Comparison of ENCODE assay signal across 9 mouse cellular contexts in genomic region chr3:87756488-87756887, GRCm38 (mm10). TPM values are rescaled to one million over a fixed set of nuclear protein-coding genes. Genes with fewer than 3 reads are reported as not detected.
A peak's percentile ranks its signal among the peaks of the same experiment; 100 is the strongest.
DNase-seq lines count a peak whose midpoint lies in the region; ATAC-seq and TF ChIP-seq lines count a peak whose summit lies in the region.
"Had no signal": no experiment of that assay in that cellular context is flagged by ENCODE, and none has a peak within 500 bp of the region (broad histone marks: within the 10 kb centered on the region; RNA-seq: fewer than 3 reads in every experiment).

No protein-coding gene starts in this region.

- no peaks in the 10 kb centered on the region for H3K9me3 ChIP-seq in intestine, embryonic 14.5 days (ENCODE audit: control insufficient read depth, low read length)
- no peaks in the 10 kb centered on the region for H3K9me3 ChIP-seq in intestine, postnatal 0 days (ENCODE audit: control insufficient read depth)
- no peaks in the 10 kb centered on the region for H3K9me3 ChIP-seq in embryonic facial prominence, embryonic 11.5 days (replicated peaks; ENCODE audit: control insufficient read depth, low read length)
- H3K9me3 ChIP-seq in forebrain, embryonic 15.5 days = no peaks in the 10 kb centered on the region
- H3K9me3 ChIP-seq in midbrain, embryonic 10.5 days (replicated peaks) = no peaks in the 10 kb centered on the region
- H3K9me3 ChIP-seq: liver, embryonic 12.5 days had no signal

- H3K27me3 ChIP-seq in intestine, embryonic 14.5 days (replicated peaks; ENCODE audit: control insufficient read depth, insufficient read depth, low read length) = no peaks in the 10 kb centered on the region
- H3K27me3 ChIP-seq in intestine, postnatal 0 days (replicated peaks; ENCODE audit: control insufficient read depth, insufficient read depth, low read length) = no peaks in the 10 kb centered on the region
- H3K27me3 ChIP-seq in embryonic facial prominence, embryonic 11.5 days (ENCODE audit: control insufficient read depth, insufficient read depth, low read length) = no peaks in the 10 kb centered on the region
- H3K27me3 ChIP-seq in forebrain, embryonic 15.5 days = no peaks in the 10 kb centered on the region
- H3K27me3 ChIP-seq in midbrain, embryonic 10.5 days (ENCODE audit: low read depth, poor library complexity, severe bottlenecking) = peaks cover 58% of the 10 kb centered on the region
- H3K27me3 ChIP-seq: liver, embryonic 12.5 days had no signal

- 0 out of 2 replicates have a peak, but pooled peaks have one; percentile 11 for ATAC-seq in intestine, embryonic 14.5 days (replicated peaks; ENCODE audit: low FRiP score, low TSS enrichment, low read depth)
- no peak for ATAC-seq in intestine, postnatal 0 days
- ATAC-seq in embryonic facial prominence, embryonic 11.5 days (replicated peaks; ENCODE audit: insufficient number of reproducible peaks, low FRiP score, low TSS enrichment, low read depth) = no peak
- ATAC-seq in forebrain, embryonic 15.5 days (replicated peaks) = peak; percentile 33; the same call in 1 of the 2 replicates
- no peak for ATAC-seq in granulocyte monocyte progenitor cell, adult 5-6 weeks (replicated peaks; ENCODE audit: poor library complexity, severe bottlenecking)
- ATAC-seq: liver, embryonic 12.5 days had no signal

- no peak for TF ChIP-seq CTCF in intestine, postnatal 0 days (IDR thresholded peaks at IDR 0.05; ENCODE audit: low read depth)

- H3K27ac ChIP-seq in intestine, embryonic 14.5 days (ENCODE audit: low read depth) = no peak overlapping the region
- H3K27ac ChIP-seq in intestine, postnatal 0 days (ENCODE audit: low read depth, low read length) = no peak overlapping the region
- H3K27ac ChIP-seq in embryonic facial prominence, embryonic 11.5 days (replicated peaks; ENCODE audit: low read depth, low read length) = no peak overlapping the region
- no peak overlapping the region for H3K27ac ChIP-seq in forebrain, embryonic 15.5 days (replicated peaks)
- H3K27ac ChIP-seq in midbrain, embryonic 10.5 days (replicated peaks) = peak overlapping the region; percentile 70
- H3K27ac ChIP-seq: liver, embryonic 12.5 days had no signal

- H3K4me2 ChIP-seq in intestine, embryonic 14.5 days (ENCODE audit: low read length) = no peak overlapping the region
- H3K4me2 ChIP-seq in intestine, postnatal 0 days (replicated peaks; ENCODE audit: low read depth) = no peak overlapping the region
- H3K4me2 ChIP-seq in embryonic facial prominence, embryonic 11.5 days (ENCODE audit: low read depth, low read length) = no peak overlapping the region
- H3K4me2 ChIP-seq in forebrain, embryonic 15.5 days (replicated peaks) = peak overlapping the region; percentile 52

- H3K4me3 ChIP-seq in intestine, embryonic 14.5 days (ENCODE audit: low read depth, low read length) = no peak overlapping the region
- no peak overlapping the region for H3K4me3 ChIP-seq in intestine, postnatal 0 days (ENCODE audit: low read depth, low read length)
- no peak overlapping the region for H3K4me3 ChIP-seq in embryonic facial prominence, embryonic 11.5 days (ENCODE audit: low read depth, low read length)
- peak overlapping the region; percentile 31; the same call in 1 of the 2 replicates for H3K4me3 ChIP-seq in forebrain, embryonic 15.5 days
- peak overlapping the region; percentile 45 for H3K4me3 ChIP-seq in midbrain, embryonic 10.5 days
- H3K4me3 ChIP-seq: liver, embryonic 12.5 days had no signal

- no peak for DNase-seq in intestine, embryonic 14.5 days (ENCODE audit: low spot score)
- DNase-seq in embryonic facial prominence, embryonic 11.5 days (ENCODE audit: low spot score) = no peak
- no peak for DNase-seq in midbrain, embryonic 10.5 days (ENCODE audit: low spot score)
- DNase-seq in adrenal gland, postnatal 25 days = no peak
- no peak for DNase-seq in thymus, postnatal 4 days

- no peak overlapping the region for H3K9ac ChIP-seq in intestine, embryonic 14.5 days (ENCODE audit: low read length)
- H3K9ac ChIP-seq in intestine, postnatal 0 days (ENCODE audit: low read depth, low read length) = no peak overlapping the region
- peak overlapping the region; percentile 7; the same call in 1 of the 2 replicates for H3K9ac ChIP-seq in embryonic facial prominence, embryonic 11.5 days (replicated peaks; ENCODE audit: low read length)
- peak overlapping the region; percentile 44; the same call in 1 of the 2 replicates for H3K9ac ChIP-seq in forebrain, embryonic 15.5 days (replicated peaks)
- H3K9ac ChIP-seq: liver, embryonic 12.5 days had no signal

- H3K4me1 ChIP-seq in intestine, embryonic 14.5 days (replicated peaks; ENCODE audit: control insufficient read depth, insufficient read depth, low read length) = peaks cover 3% of the 10 kb centered on the region; the same call in 1 of the 2 replicates
- H3K4me1 ChIP-seq in intestine, postnatal 0 days (replicated peaks; ENCODE audit: control insufficient read depth, insufficient read depth, low read length) = no peaks in the 10 kb centered on the region
- H3K4me1 ChIP-seq in embryonic facial prominence, embryonic 11.5 days (ENCODE audit: control insufficient read depth, insufficient read depth, low read length) = peaks cover 2% of the 10 kb centered on the region; the same call in 1 of the 2 replicates
- H3K4me1 ChIP-seq in forebrain, embryonic 15.5 days = peaks cover 8% of the 10 kb centered on the region
- H3K4me1 ChIP-seq in midbrain, embryonic 10.5 days = peaks cover 23% of the 10 kb centered on the region

- peaks cover 25% of the 10 kb centered on the region for H3K36me3 ChIP-seq in intestine, embryonic 14.5 days (ENCODE audit: control insufficient read depth, insufficient read depth, low read length)
- peaks cover 28% of the 10 kb centered on the region; the same call in 1 of the 2 replicates for H3K36me3 ChIP-seq in intestine, postnatal 0 days (ENCODE audit: control insufficient read depth, insufficient read depth)
- no peaks in the 10 kb centered on the region for H3K36me3 ChIP-seq in embryonic facial prominence, embryonic 11.5 days (replicated peaks; ENCODE audit: control insufficient read depth, insufficient read depth, low read depth, low read length)
- no peaks in the 10 kb centered on the region for H3K36me3 ChIP-seq in forebrain, embryonic 15.5 days
- no peaks in the 10 kb centered on the region for H3K36me3 ChIP-seq in midbrain, embryonic 10.5 days

- WGBS in intestine, embryonic 14.5 days = 55% methylated on average over 20 of the region's 20 CpGs
- 66% methylated on average over 20 of the region's 20 CpGs for WGBS in intestine, postnatal 0 days
- 47% methylated on average over 20 of the region's 20 CpGs for WGBS in embryonic facial prominence, embryonic 11.5 days
- 56% methylated on average over 20 of the region's 20 CpGs for WGBS in forebrain, embryonic 15.5 days
- WGBS in midbrain, embryonic 10.5 days = 49% methylated on average over 20 of the region's 20 CpGs

RNA-seq across cellular contexts. Expression of gene Lrrc71, which starts 8.1 kb away (rescaled TPM):
- polyA plus RNA-seq in intestine, embryonic 14.5 days (2014; fragmentation: Nextera tagmentation; extraction: Ambion mirVana) = 0.39 and 0.73 TPM in 2 replicates
- 0.23 and 0.34 TPM in 2 replicates for polyA plus RNA-seq in intestine, postnatal 0 days (2015; fragmentation: Nextera tagmentation; extraction: Ambion mirVana)
- 0.26 TPM in 1 of 2 replicates, not detected in the other for polyA plus RNA-seq in embryonic facial prominence, embryonic 11.5 days (2014; fragmentation: Nextera tagmentation; extraction: Ambion mirVana)
- polyA plus RNA-seq in forebrain, embryonic 15.5 days (2015; fragmentation: Nextera tagmentation; extraction: Ambion mirVana) = 0.61 and 1.2 TPM in 2 replicates
- polyA plus RNA-seq in midbrain, embryonic 10.5 days (2016; fragmentation: Nextera tagmentation; extraction: Ambion mirVana) = 0.39 and 0.51 TPM in 2 replicates
- total RNA-seq in granulocyte monocyte progenitor cell, adult 5-6 weeks (2014; fragmentation: Nextera tagmentation) = not detected in 2 replicates
- total RNA-seq in granulocyte monocyte progenitor cell, adult 5-6 weeks (2017) = not detected in 2 replicates
- total RNA-seq in adrenal gland, postnatal 25 days (2021) = 0.94 TPM in 1 of 2 replicates, not detected in the other

RNA-seq across cellular contexts. Expression of gene Ntrk1, which starts 38.5 kb away (rescaled TPM):
- polyA plus RNA-seq in intestine, embryonic 14.5 days (2014; fragmentation: Nextera tagmentation; extraction: Ambion mirVana) = 1.0 and 1.3 TPM in 2 replicates
- polyA plus RNA-seq in intestine, postnatal 0 days (2015; fragmentation: Nextera tagmentation; extraction: Ambion mirVana) = 0.16 and 0.18 TPM in 2 replicates
- 7.4 and 8.1 TPM in 2 replicates for polyA plus RNA-seq in embryonic facial prominence, embryonic 11.5 days (2014; fragmentation: Nextera tagmentation; extraction: Ambion mirVana)
- polyA plus RNA-seq in forebrain, embryonic 15.5 days (2015; fragmentation: Nextera tagmentation; extraction: Ambion mirVana) = 1.0 and 1.3 TPM in 2 replicates
- polyA plus RNA-seq in midbrain, embryonic 10.5 days (2016; fragmentation: Nextera tagmentation; extraction: Ambion mirVana) = 4.9 and 5.1 TPM in 2 replicates
- not detected in 2 replicates for total RNA-seq in granulocyte monocyte progenitor cell, adult 5-6 weeks (2014; fragmentation: Nextera tagmentation)
- total RNA-seq in granulocyte monocyte progenitor cell, adult 5-6 weeks (2017) = not detected in 2 replicates
- 0.95 and 3.7 TPM in 2 replicates for total RNA-seq in adrenal gland, postnatal 25 days (2021)

RNA-seq across cellular contexts. Expression of gene Insrr, which starts 40.3 kb away (rescaled TPM):
- polyA plus RNA-seq in intestine, embryonic 14.5 days (2014; fragmentation: Nextera tagmentation; extraction: Ambion mirVana) = 0.32 and 0.72 TPM in 2 replicates
- polyA plus RNA-seq in intestine, postnatal 0 days (2015; fragmentation: Nextera tagmentation; extraction: Ambion mirVana) = 0.05 TPM in 2 replicates
- polyA plus RNA-seq in embryonic facial prominence, embryonic 11.5 days (2014; fragmentation: Nextera tagmentation; extraction: Ambion mirVana) = 0.86 and 0.94 TPM in 2 replicates
- polyA plus RNA-seq in forebrain, embryonic 15.5 days (2015; fragmentation: Nextera tagmentation; extraction: Ambion mirVana) = 0.41 and 0.52 TPM in 2 replicates
- polyA plus RNA-seq in midbrain, embryonic 10.5 days (2016; fragmentation: Nextera tagmentation; extraction: Ambion mirVana) = 0.78 and 0.89 TPM in 2 replicates
- total RNA-seq in granulocyte monocyte progenitor cell, adult 5-6 weeks (2014; fragmentation: Nextera tagmentation) = not detected in 2 replicates
- total RNA-seq in granulocyte monocyte progenitor cell, adult 5-6 weeks (2017) = not detected in 2 replicates
- total RNA-seq in adrenal gland, postnatal 25 days (2021) = 0.81 and 1.0 TPM in 2 replicates

Comparison
In these comparisons a context has a peak if more than half of its experiments do, and no peak if none do; other contexts are left out.
1. ATAC-seq: peak in intestine, embryonic 14.5 days (single experiment) and forebrain, embryonic 15.5 days (single experiment); none in intestine, postnatal 0 days (single experiment), embryonic facial prominence, embryonic 11.5 days (single experiment) and granulocyte monocyte progenitor cell, adult 5-6 weeks (single experiment).
2. H3K4me3 ChIP-seq: peak in forebrain, embryonic 15.5 days (single experiment) and midbrain, embryonic 10.5 days (single experiment); none in intestine, embryonic 14.5 days (single experiment), intestine, postnatal 0 days (single experiment) and embryonic facial prominence, embryonic 11.5 days (single experiment).
3. H3K9ac ChIP-seq: peak in embryonic facial prominence, embryonic 11.5 days (single experiment) and forebrain, embryonic 15.5 days (single experiment); none in intestine, embryonic 14.5 days (single experiment) and intestine, postnatal 0 days (single experiment).